Mouse (Mus musculus): ENCODE measurements at regions not wholly inside any gene's neighbourhood (a gene's known extent, or its start where the extent isn't known, plus 50 kb on each side); places are given as distances from the start of the nearest gene placed in this dataset.

- H3K27ac ChIP-seq (ENCODE audit: insufficient read depth, low read depth, low read length), result no peak overlapping the region
- H3K4me3 ChIP-seq (ENCODE audit: insufficient read depth, low read length), result no peak overlapping the region
- TF ChIP-seq POLR2A (IDR thresholded peaks at IDR 0.05; ENCODE audit: borderline replicate concordance, low read depth, low read length), result no peak
- no peak for TF ChIP-seq CTCF (IDR thresholded peaks at IDR 0.05; ENCODE audit: low read depth, low read length)
- H3K4me1 ChIP-seq (ENCODE audit: control insufficient read depth, insufficient read depth, low read length), result peaks cover 5% of the 10 kb centered on the region
Measured at GRCm38 (mm10) chrX:142501094-142501493, 110.8 kb upstream of the Acsl4 start.

- TF ChIP-seq POLR2A (IDR thresholded peaks at IDR 0.05; ENCODE audit: borderline replicate concordance, low read depth, low read length) (no peak), CTCF (IDR thresholded peaks at IDR 0.05; ENCODE audit: low read depth, low read length) (no peak)
- Histone ChIP-seq H3K4me1 (ENCODE audit: control insufficient read depth, insufficient read depth, low read length) (peaks cover 5% of the 10 kb centered on the region), H3K27ac (ENCODE audit: insufficient read depth, low read depth, low read length) (no peak overlapping the region), H3K4me3 (ENCODE audit: insufficient read depth, low read length) (no peak overlapping the region)
Measured at GRCm38 (mm10) chrX:142504962-142505361, 114.6 kb upstream of the Acsl4 start.

- no peak overlapping the region for H3K27ac ChIP-seq (ENCODE audit: insufficient read depth, low read depth, low read length)
- peaks cover 5% of the 10 kb centered on the region for H3K4me1 ChIP-seq (ENCODE audit: control insufficient read depth, insufficient read depth, low read length)
- no peak for TF ChIP-seq POLR2A (IDR thresholded peaks at IDR 0.05; ENCODE audit: borderline replicate concordance, low read depth, low read length)
Measured at GRCm38 (mm10) chrX:142507475-142507874, 117.1 kb upstream of the Acsl4 start.

GRCm38 (mm10) chrX:142516406-142517131 is 126.2 kb upstream of the Acsl4 start:
- H3K4me3 ChIP-seq (ENCODE audit: insufficient read depth, low read length), result no peak overlapping the region
- no peak overlapping the region for H3K27ac ChIP-seq (ENCODE audit: insufficient read depth, low read depth, low read length)
- peaks cover 7% of the 10 kb centered on the region; the same call in 1 of the 2 replicates for H3K4me1 ChIP-seq (ENCODE audit: control insufficient read depth, insufficient read depth, low read length)
- TF ChIP-seq POLR2A (IDR thresholded peaks at IDR 0.05; ENCODE audit: borderline replicate concordance, low read depth, low read length) (no peak), CTCF (IDR thresholded peaks at IDR 0.05; ENCODE audit: low read depth, low read length) (no peak)

More at GRCm38 (mm10) chrX:142507475-142507874, 117.1 kb upstream of the Acsl4 start:
- H3K4me3 ChIP-seq (ENCODE audit: insufficient read depth, low read length), result no peak overlapping the region

GRCm38 (mm10) chrX:142517205-142517604 is 126.9 kb upstream of the Acsl4 start:
- Histone ChIP-seq H3K27ac (ENCODE audit: insufficient read depth, low read depth, low read length) (no peak overlapping the region), H3K4me1 (ENCODE audit: control insufficient read depth, insufficient read depth, low read length) (peaks cover 7% of the 10 kb centered on the region; the same call in 1 of the 2 replicates), H3K4me3 (ENCODE audit: insufficient read depth, low read length) (no peak overlapping the region)
- no peak for TF ChIP-seq CTCF (IDR thresholded peaks at IDR 0.05; ENCODE audit: low read depth, low read length)
- no peak for TF ChIP-seq POLR2A (IDR thresholded peaks at IDR 0.05; ENCODE audit: borderline replicate concordance, low read depth, low read length)

GRCm38 (mm10) chrX:142521063-142521462 is 130.7 kb upstream of the Acsl4 start:
- no peak overlapping the region for H3K27ac ChIP-seq (ENCODE audit: insufficient read depth, low read depth, low read length)
- H3K4me3 ChIP-seq (ENCODE audit: insufficient read depth, low read length), result no peak overlapping the region
- TF ChIP-seq CTCF (IDR thresholded peaks at IDR 0.05; ENCODE audit: low read depth, low read length) (no peak), POLR2A (IDR thresholded peaks at IDR 0.05; ENCODE audit: borderline replicate concordance, low read depth, low read length) (no peak)
- H3K4me1 ChIP-seq (ENCODE audit: control insufficient read depth, insufficient read depth, low read length), result peaks cover 2% of the 10 kb centered on the region; the same call in 1 of the 2 replicates

GRCm38 (mm10) chrX:142526953-142527352 is 136.6 kb upstream of the Acsl4 start:
- Histone ChIP-seq H3K4me3 (ENCODE audit: insufficient read depth, low read length) (no peak overlapping the region), H3K4me1 (ENCODE audit: control insufficient read depth, insufficient read depth, low read length) (peaks cover 3% of the 10 kb centered on the region), H3K27ac (ENCODE audit: insufficient read depth, low read depth, low read length) (no peak overlapping the region)
- no peak for TF ChIP-seq CTCF (IDR thresholded peaks at IDR 0.05; ENCODE audit: low read depth, low read length)

- Histone ChIP-seq H3K27ac (ENCODE audit: insufficient read depth, low read depth, low read length) (no peak overlapping the region), H3K4me3 (ENCODE audit: insufficient read depth, low read length) (no peak overlapping the region), H3K4me1 (ENCODE audit: control insufficient read depth, insufficient read depth, low read length) (peaks cover 3% of the 10 kb centered on the region)
- no peak for TF ChIP-seq POLR2A (IDR thresholded peaks at IDR 0.05; ENCODE audit: borderline replicate concordance, low read depth, low read length)
- no peak for TF ChIP-seq CTCF (IDR thresholded peaks at IDR 0.05; ENCODE audit: low read depth, low read length)
Measured at GRCm38 (mm10) chrX:142529892-142530291, 139.6 kb upstream of the Acsl4 start.

- Histone ChIP-seq H3K4me3 (ENCODE audit: insufficient read depth, low read length) (no peak overlapping the region), H3K4me1 (ENCODE audit: control insufficient read depth, insufficient read depth, low read length) (peaks cover 31% of the 10 kb centered on the region), H3K27ac (ENCODE audit: insufficient read depth, low read depth, low read length) (no peak overlapping the region)
- TF ChIP-seq CTCF (IDR thresholded peaks at IDR 0.05; ENCODE audit: low read depth, low read length) (no peak), POLR2A (IDR thresholded peaks at IDR 0.05; ENCODE audit: borderline replicate concordance, low read depth, low read length) (no peak)
Measured at GRCm38 (mm10) chrX:142534780-142535179, 144.4 kb upstream of the Acsl4 start.

GRCm38 (mm10) chrX:142535540-142535939 is 145.2 kb upstream of the Acsl4 start:
- Histone ChIP-seq H3K4me1 (ENCODE audit: control insufficient read depth, insufficient read depth, low read length) (peaks cover 31% of the 10 kb centered on the region), H3K4me3 (ENCODE audit: insufficient read depth, low read length) (no peak overlapping the region)
- TF ChIP-seq POLR2A (IDR thresholded peaks at IDR 0.05; ENCODE audit: borderline replicate concordance, low read depth, low read length) (no peak), CTCF (IDR thresholded peaks at IDR 0.05; ENCODE audit: low read depth, low read length) (no peak)

More at GRCm38 (mm10) chrX:142535540-142535939, 145.2 kb upstream of the Acsl4 start:
- H3K27ac ChIP-seq (ENCODE audit: insufficient read depth, low read depth, low read length), result peak overlapping the region; percentile 34
